Mouse (Mus musculus) frontal cortex, postnatal 25 days (tissue): Measurements from ENCODE around the gene Tmem62.
"Not testable (repeated sequence)": the region's sequence is repeated elsewhere in the genome, so short reads cannot be mapped to it uniquely, and the experiment has no call there.

Experiments used
- DNase-seq, 2 experiments: peaks; one replicate each; pipeline ENCODE4 v3.0.0; 2022; ENCODE audit warnings: low spot score in 2 of 2

Tmem62 gene

DNA sequence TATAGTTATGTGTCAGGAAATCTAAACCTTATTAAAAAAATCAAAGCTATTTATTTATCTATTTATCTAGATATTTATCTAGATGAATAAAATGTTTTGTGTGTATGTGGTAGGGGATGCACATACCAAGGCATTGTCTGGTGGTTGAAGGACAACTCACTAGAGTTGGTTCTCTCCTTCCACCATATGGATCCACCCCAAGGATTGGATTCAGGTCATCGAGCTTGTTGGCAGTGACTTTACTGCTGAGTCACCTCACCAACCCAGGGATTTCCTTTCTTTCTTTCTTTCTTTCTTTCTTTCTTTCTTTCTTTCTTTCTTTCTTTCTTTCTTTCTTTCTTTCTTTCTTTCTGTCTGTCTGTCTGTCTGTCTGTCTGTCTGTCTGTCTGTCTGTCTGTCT, 19.8 kb downstream of the Tmem62 start:
- not testable (repeated sequence) for DNase-seq

DNA sequence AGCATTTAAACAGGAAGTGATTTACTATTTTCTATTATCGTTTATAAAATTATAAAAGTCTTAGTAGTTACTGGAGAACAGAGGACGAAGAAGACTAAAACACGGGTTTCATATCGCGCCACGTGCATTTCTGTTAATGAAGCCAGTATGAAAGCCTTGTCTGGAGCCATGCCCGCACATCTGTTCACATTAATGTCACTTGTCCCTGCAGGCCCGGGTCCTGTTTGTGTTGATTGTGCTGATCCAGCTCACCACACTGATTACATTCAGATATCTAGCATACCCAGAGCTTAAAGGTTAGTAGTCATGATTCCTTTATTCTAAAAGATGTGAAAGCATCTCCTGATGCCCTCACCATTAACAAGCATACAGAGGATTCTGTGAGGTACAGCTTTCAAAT, 22.0 kb downstream of the Tmem62 start:
- no peak for DNase-seq

DNA sequence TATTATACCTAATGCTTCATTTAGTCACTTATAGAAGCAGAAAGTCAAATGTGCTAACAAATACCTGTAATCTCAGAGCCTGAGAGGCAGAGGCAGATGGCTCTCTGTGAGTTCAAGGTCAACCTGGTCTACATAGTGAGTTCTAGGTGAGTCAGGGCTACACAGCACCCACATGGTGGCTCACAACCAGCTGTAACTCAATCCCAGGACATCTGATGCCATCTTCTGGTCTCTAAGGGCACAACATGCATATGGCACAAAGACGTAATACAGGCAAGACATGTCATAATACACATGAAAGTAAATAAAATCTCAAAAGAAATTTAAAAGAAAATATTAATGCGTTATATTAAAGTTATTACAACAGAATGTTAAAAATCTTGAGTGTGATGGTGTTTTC, 26.8 kb downstream of the Tmem62 start:
- DNase-seq = no peak

DNA sequence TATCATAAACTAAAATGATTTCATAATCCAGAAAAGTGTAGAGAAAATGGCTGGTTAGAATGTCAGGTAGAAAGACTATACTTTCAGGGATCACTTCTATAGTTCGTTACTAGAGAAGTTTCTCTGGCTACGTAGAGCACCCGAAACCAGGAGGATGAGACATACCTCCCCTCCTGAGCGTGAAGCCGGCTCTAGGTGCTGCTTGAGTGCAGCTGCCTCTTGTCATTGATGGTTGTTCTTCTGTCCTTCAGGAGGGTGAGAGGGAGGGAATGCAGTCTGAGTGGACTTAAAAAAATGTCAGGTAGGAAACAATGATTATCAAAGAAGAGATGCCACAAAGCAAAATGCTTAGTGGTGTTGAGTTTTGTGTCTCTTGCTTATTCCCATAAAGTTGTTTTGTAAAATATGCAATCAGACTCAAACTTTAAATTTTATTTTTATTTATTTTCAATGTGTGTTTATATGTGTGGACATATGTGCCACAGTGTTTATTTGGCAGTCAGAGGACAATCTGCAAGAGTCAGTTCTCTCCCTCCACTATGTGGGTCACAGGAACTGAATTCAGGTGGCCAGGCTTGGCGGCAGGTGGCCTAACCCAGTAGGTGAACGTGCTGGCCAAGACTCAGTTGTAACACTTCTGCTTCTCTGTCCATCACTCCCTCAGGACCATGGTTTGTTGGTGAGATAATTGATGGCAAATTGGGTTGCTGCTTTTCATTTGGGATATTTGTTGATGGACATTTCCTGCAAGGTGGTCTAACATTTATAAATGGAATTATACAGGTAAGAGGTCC, 27.4 kb downstream of the Tmem62 start:
- no peak for DNase-seq

DNA sequence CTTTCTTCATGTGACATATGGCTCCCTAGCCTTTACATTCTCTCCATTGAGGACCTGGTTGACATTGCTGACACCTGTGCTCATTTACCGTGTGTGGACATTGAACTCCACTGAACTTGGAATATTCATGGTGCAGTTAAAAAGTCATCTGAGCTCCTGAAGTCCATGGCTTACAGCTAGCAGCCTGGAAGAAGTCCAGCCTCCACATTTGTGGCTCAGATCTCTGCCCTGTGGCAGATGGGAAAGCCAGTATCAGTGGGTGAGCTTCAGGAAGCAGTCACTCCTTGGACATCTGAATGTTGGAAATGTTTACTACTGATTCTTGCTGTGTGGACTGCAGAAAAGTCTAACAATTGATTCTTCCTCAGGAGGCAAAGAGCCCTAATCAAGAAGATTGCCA, 30.2 kb downstream of the Tmem62 start:
- no peak for DNase-seq

DNA sequence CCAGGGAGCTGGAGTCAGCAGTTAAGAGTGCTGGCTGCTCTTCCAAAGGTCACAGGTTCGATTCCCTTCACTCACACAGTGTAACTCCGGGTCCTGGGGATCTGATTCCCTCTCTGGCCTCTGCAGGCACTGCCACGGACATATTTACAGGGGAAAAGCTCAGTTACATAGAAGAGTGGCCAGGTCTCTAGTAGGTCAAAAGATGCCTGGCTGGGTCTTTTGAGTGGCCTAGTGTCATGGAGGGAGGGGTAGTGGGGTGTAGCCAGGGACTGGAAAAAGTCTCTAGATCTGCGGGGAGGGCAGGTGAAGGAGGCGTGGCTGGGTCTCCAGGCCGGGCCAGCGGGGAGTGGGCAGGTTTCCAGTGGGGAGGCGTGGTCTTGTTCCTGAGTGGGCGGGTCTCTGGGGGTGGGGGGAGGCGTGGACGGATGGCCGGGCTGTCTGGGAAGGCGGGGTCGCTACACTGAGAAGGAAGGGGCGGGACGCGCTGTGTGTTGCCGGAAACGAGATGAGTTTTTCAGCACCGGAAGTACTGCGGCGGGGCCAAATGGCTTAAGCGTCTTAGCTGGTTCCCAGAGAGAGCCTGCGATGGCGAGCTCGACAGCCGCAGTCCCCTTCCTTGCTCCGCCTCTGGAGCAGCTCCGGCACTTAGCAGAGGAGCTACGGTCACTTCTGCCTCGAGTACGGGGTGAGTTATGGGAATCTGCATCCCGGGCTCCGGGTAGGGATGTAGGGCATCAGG, 31.3 kb downstream of the Tmem62 start, which contains the start of gene Ccndbp1:
TSS of gene Ccndbp1 (plus strand) at position 479 of the 739 bp plus-strand sequence.
- DNase-seq = peak; percentile 65 to 67

DNA sequence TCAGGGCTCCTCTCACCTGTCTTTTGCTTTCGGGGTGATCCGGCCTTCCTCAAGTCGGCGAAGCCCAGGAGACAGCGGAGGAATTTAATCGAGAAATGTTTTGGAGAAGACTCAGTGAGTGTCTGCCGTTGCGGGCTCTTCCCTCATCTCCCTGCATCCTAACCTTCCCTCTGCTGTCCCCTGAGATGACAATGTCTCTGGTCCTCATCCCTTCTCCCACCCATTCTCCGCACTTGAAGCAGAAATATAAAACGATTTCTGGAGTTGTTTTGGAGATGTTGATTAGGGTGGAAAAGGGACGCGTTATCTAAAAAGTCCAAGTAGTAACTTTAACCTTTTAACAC, 31.8 kb downstream of the Tmem62 start:
- DNase-seq = no peak

DNA sequence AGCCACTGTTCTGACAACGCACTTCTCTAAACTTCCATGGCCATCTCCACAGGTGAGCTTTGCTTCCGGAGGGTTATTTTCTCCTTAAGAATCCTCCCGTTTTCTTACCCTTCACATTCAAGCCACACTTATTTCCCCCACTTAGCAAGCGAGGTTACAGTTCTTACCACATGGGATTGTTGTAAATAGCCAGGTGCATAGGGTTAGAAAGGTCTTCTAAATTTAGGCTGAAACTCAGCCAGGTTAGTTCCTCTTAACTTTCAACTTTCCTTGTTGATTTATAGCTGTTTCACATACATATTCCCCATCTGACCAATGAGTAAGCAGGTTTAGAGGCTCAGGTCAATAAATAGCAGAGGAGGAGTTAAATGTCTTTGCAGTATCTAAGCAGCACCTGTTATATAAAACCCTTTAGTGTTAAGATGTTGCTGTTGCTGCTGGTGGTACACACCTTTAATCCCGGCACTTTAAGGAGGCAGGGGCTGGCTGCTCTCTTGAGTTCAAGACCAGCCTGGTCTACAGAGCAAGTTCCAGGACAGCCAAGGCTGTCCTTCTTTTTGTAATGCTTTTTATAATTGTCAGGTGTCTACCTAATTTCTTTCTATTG, 32.4 kb downstream of the Tmem62 start:
- DNase-seq = no peak

DNA sequence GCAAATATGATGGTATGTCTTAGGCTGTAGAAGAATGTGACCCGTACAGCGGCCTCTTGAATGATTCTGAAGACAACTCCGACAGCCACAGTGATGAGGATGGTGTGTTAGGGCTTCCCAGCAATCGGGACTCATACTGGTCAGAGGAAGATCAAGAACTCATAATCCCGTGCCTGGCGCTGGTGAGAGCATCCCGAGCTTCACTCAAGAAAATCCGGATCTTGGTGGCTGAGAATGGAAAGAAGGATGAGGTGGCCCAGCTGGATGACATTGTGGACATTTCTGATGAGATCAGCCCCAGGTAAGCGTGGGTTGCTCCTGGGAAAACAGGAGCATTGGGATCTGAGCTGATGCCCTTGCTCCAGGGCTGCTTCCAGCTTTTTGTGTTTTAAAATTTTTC, 35.9 kb downstream of the Tmem62 start:
- DNase-seq = no peak

DNA sequence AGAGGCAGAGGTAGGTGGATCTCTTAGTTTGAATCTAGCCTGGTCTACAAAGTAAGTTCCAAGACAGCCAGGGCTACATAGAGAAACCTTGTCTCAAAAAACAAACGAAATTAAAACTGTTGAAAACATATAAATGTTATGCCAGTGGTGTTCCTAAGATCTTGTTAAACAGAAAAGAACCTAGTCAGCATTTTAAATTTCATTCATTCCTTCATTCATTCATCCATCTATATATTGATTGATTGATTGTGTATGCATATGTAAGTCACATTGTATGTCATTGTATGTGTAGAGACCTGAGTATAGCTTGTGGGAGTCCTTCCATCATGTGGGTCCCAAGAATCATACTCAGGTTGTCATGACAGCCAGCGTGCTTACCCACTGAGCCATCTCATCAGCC, 38.7 kb downstream of the Tmem62 start:
- no peak for DNase-seq

DNA sequence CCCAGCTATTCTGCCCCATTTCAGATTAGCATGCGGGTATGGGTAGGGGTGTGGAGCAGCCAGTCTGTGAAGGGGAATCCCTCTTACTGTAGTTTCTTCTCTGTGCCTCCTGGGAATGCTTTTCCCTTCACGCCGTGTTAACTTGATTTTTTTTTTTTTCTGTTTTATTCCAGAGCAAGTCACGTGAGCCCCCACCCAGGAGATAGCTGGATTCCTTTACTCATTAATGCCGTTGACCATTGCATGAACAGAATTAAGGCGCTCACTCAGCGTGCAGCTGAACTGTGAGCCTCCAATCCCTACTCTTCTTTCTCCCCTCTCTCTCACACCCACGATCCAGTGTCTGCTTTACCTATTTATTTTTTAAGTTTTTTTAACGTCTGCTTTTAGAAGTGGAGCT, 39.4 kb downstream of the Tmem62 start:
- no peak for DNase-seq

DNA sequence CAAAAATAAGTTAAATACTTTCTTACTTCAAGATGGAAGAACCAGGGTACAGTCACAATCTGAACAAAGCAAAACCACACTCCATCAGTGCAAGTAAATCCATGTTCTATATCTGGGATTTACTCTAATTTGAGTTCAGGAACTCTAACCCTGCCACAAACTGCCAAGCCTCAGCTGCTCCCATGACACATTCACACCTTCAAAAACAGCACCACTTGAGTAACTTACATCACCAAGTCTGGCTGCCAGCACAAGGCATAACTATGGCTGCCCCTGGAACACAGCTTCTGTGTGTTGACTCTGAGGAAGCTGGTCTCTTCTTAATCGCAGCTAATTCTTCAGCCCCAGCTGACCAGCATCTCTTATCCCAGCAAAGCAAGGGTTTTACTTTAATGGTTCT, 40.3 kb downstream of the Tmem62 start:
- DNase-seq = no peak

DNA sequence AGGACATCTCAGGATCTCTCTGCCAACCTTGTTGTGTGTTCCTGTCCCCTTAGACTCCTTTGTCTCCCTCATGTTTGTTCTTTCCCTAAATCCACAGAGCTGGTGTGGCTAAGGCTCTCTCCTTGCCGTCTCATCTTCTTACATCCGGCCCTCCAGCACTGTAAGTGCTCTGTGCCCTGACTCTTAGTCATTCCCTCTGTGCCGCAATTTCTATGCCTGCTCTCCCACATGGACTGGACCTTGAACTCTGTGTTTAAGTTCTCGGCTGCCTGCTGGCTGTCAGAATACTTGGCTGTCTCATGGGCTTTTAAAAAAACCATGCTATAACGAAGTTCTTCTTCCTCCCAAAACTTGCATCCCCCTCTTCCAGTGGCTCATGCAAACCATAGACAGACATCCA, 46.1 kb downstream of the Tmem62 start:
- no peak for DNase-seq

DNA sequence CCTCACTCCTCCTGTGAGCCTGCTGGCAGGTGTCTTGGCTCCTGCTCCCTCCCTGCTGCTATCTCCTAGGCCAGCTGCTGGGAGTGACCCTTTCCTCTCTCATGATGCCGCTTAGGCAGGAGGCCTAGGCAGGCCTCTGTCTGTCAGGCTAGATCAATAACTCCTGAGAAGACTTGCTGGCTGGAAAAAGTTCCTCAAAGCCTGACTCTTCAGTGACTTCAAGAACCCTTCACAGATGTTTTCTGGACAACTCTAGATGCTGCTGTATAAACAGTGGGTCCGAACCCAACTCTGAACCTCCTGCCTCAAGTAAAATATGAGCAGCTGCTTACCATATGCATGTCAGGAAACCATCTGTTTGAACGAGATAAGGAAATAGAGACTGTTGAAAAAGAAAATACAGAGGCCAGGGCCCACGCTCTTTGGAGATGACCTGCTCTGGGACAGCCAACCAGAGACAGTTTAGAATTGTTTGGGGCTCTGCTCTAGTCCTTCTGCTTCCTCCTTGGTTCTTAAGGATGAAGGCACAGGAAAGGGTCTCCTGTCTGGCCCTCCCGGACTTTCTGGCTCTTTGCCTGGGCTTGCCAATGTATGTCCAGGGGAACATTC, 60.0 kb downstream of the Tmem62 start, which contains the start of gene Epb42:
TSS of gene Epb42 (minus strand) at position 340 of the 609 bp plus-strand sequence.
- DNase-seq = no peak

DNA sequence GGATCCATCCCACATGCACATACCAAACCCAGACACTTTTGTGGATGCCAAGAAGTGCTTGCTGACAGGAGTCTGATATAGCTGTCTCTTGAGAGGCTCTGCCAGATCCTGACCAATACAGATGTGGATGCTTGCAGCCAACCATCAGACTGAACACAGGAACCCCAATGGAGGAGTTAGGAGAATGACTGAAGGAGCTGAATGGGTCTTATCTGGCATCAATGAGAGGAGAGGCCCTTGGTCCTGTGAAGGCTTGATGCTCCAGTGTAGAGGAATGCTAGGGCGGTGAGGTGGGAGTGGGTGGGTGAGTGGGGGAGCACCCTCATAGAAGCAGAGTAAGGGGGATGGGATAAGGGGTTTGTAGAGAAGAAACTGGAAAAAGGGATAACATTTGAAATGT, 62.0 kb downstream of the Tmem62 start:
- not testable (repeated sequence) for DNase-seq

DNA sequence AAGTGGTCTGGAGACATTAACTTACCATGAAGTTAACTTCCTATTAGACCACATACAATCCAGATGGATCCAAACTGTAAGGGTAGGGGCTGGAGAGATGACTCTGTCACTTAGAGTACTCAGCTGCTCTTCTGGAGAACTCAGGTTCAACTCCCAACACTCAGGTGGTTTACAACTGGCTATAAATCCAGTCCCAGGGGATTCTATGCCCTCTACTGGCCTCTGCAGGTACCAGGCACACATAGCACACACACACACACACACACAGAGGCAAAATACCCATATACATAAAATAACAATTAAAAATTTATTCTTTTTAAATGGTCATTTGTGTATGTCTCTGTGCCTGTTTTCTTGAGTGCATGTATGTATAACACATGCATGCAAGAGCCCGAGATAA, 62.6 kb downstream of the Tmem62 start:
- no peak for DNase-seq

DNA sequence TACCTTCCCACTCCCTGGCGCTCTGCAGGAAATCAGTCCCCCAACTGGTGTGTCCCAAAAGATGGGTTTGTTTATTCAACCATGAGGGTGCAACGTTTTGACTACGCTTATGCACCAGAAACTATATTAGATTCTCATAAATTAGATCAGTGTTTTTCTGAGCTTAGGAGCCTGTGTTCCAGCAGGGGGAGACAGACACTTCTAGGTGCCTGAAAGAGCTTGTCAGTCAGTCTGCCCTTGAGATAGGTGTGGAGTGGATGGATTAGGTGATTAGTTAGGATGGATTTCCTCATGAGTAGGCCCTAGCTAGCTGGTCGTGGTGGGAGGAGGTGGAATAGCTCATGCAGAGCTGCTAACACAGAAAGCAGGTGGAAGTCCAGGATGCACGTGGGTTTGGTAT, 64.3 kb downstream of the Tmem62 start:
- peak in 1 of 2 experiments; percentile 23 for DNase-seq

DNA sequence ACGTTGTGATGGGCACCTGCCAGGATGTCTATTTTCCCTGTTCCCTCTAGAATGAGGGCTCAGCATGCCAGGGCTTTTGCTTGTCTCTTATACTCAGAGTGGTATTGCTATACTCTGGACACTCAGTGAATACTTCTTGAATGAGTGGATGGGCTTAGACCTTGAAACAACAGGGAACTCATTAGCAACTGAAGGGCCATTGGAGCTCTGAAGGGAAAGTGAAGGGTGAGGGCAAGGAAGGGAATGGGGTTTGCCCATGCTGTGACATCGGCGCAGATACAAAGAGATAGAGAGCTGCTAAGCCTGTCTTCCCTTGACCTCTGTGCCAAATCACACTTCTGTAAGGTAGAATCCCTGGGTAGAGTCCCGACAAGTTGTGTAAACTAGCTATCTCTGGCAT, 68.8 kb downstream of the Tmem62 start:
- no peak for DNase-seq

DNA sequence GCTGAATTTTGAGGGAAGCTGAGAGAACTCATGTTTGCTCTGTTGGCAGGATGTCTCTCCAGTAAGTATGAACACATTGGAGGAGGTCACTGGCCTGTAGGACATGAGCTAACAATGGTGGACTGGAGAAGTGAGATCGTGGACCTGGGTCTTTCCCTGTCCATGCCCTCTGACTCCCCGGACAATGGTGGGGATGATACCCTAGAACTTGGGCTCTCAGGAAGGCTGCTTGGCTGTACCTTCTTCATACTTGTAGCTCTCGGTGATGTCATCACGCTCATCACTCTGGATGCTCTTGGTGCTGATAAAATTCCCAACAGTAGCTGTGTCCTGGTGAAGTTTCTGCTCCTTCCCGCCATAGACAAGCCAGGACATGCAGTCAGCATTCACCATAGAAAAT, 75.4 kb downstream of the Tmem62 start:
- DNase-seq = no peak

DNA sequence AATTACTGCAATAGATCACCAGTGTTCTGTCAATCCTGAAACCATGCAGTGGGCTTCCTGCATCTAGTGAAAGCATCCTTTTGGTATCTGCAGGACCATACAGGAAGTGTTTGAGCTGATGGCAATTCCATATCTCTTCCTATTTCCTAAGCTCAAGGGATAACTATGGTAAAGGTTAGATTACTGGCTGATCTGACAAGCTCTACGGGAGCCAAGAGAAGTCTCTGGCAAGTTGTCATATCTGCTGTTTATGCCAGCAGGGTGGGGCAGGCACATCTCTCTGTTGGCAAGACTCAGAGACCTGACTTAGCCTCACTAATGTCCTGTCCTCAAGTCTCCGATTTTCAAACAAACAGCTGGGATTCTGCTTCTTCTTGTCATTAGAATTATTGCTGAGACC, 77.2 kb downstream of the Tmem62 start:
- no peak for DNase-seq

DNA sequence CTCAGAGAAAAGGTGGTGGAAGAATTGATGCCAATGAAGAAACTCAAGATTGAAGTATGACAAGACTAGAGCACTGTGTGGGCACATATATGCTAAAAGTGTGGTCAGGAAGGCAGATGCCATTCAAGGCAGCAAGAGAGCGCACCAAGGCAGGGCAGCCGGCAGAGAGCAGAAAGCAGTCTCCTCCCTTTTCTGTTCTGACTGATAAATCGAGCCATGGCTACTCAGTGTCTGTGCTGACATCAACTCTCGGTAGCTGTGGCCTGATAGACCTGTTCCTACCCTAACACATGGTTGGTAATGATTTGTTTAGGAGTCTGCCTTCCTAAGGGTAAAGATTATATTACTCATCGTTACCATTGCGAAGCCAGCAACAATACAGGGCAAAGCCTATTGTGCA, 79.1 kb downstream of the Tmem62 start:
- DNase-seq = no peak
